Mouse (Mus musculus): Measurements from ENCODE around the gene Amigo2.

GRCm38 (mm10) chr15:97248296-97248695 lies 1.2 kb upstream of the Amigo2 start:
- TF ChIP-seq CTCF (IDR thresholded peaks at IDR 0.05), result no peak
- TF ChIP-seq EP300 (IDR thresholded peaks at IDR 0.05; ENCODE audit: insufficient read depth, low read depth, low read length), result no peak
- TF ChIP-seq POLR2A (IDR thresholded peaks at IDR 0.05; ENCODE audit: insufficient read depth, low read depth, low read length), result 0 out of 2 replicates have a peak, but pooled peaks have one; percentile 20

Data from heart, adult 2 months (tissue).